Mouse (Mus musculus) brain, adult 10 weeks (tissue): Measurements from ENCODE around the gene Atp2b2. TPM values are rescaled to one million over a fixed set of nuclear protein-coding genes. Genes with fewer than 3 reads are reported as not detected.

ENCODE experiments used
- polyA plus RNA-seq: library from polyadenylated mRNA; stranded (reverse); fragments of 350-450 nt; fragmentation: Illumina TruSeq; extraction: RNeasy Lipid Tissue Mini Kit (QIAGEN cat#74804); gene quantifications from one replicate; pipeline ENCODE4 v1.2.3, GENCODE M21; 2015; ENCODE audit warnings: low read depth, low replicate concordance

Gene Atp2b2
- 220 TPM for polyA plus RNA-seq

GRCm38 (mm10) chr6:114042332-114042731 lies at the start of gene Atp2b2:
Gene Atp2b2, minus strand, starts transcription at chr6:114042613.

GRCm38 (mm10) chr6:113740236-113741217 lies 301.9 kb downstream of the Atp2b2 start, which contains the start of gene Sec13:
Gene Sec13, minus strand, starts transcription at chr6:113740743.

GRCm38 (mm10) chr6:113719878-113720277 lies 322.5 kb downstream of the Atp2b2 start, which contains the start of gene Ghrl:
Gene Ghrl, minus strand, starts transcription at chr6:113719880.

GRCm38 (mm10) chr6:113696582-113697221 lies 345.7 kb downstream of the Atp2b2 start, which contains the start of gene Tatdn2:
Gene Tatdn2, plus strand, starts transcription at chr6:113697050.

Other genes with a start within 250 kb of the Atp2b2 start
- 147 TPM for gene Slc6a11, start 88.6 kb upstream of the Atp2b2 start, polyA plus RNA-seq
- gene Slc6a1, start 240.0 kb upstream of the Atp2b2 start, polyA plus RNA-seq, result 239 TPM